Mouse (Mus musculus) kidney, postnatal 25 days (tissue): ENCODE results near the gene Zcchc3.

Experiments used
- DNase-seq, 2 experiments: peaks; one replicate each; pipeline ENCODE4 v3.0.0; 2021; ENCODE audit warnings: mixed read lengths in 2 of 2

Gene Zcchc3

GRCm38 (mm10) chr2:152406126-152406525 lies 8.7 kb downstream of the Zcchc3 start:
- DNase-seq: peak; percentile 97 to 99

GRCm38 (mm10) chr2:152399122-152399542 lies 15.7 kb downstream of the Zcchc3 start:
- DNase-seq: no peak

- peak; percentile 94 to 98 for DNase-seq
These were observed 16.1 kb downstream of the Zcchc3 start for GRCm38 (mm10) chr2:152398691-152399090.

GRCm38 (mm10) chr2:152397680-152398435 lies 17.0 kb downstream of the Zcchc3 start, which contains the start of gene Sox12:
Gene Sox12 (minus strand): TSS chr2:152398063.
- DNase-seq: peak; percentile 97 to 99

- peak; percentile 76 to 93 for DNase-seq
These were observed 17.7 kb downstream of the Zcchc3 start for GRCm38 (mm10) chr2:152397004-152397589.

- peak; percentile 88 to 95 for DNase-seq
These were observed 18.5 kb downstream of the Zcchc3 start for GRCm38 (mm10) chr2:152396110-152397003.

- peak in 1 of 2 experiments; percentile 41 for DNase-seq
These were observed 19.4 kb downstream of the Zcchc3 start for GRCm38 (mm10) chr2:152395271-152395920.

- DNase-seq: no peak
These were observed 21.4 kb downstream of the Zcchc3 start for GRCm38 (mm10) chr2:152393225-152394017.

- peak; percentile 53 to 59 for DNase-seq
These were observed 22.0 kb downstream of the Zcchc3 start for GRCm38 (mm10) chr2:152392786-152393185.

- no peak for DNase-seq
These were observed 30.6 kb downstream of the Zcchc3 start for GRCm38 (mm10) chr2:152384191-152384590.

- no peak for DNase-seq
These were observed 38.5 kb downstream of the Zcchc3 start, which contains the start of gene Nrsn2 for GRCm38 (mm10) chr2:152376345-152376741. Gene Nrsn2 (minus strand): TSS chr2:152376638.

GRCm38 (mm10) chr2:152375652-152376344 lies 39.0 kb downstream of the Zcchc3 start:
- DNase-seq: no peak

- DNase-seq: no peak
These were observed 41.3 kb downstream of the Zcchc3 start for GRCm38 (mm10) chr2:152373547-152373946.

- DNase-seq: no peak
These were observed 42.2 kb downstream of the Zcchc3 start for GRCm38 (mm10) chr2:152372661-152373060.

GRCm38 (mm10) chr2:152372104-152372503 lies 42.7 kb downstream of the Zcchc3 start:
- DNase-seq: no peak

GRCm38 (mm10) chr2:152368532-152369140 lies 46.2 kb downstream of the Zcchc3 start:
- peak; percentile 57 to 59 for DNase-seq

GRCm38 (mm10) chr2:152367917-152368316 lies 46.9 kb downstream of the Zcchc3 start:
- no peak for DNase-seq

- peak; percentile 90 to 95 for DNase-seq
These were observed 51.3 kb downstream of the Zcchc3 start for GRCm38 (mm10) chr2:152363245-152364147.
